Mouse (Mus musculus): ENCODE data around the gene D730048I06Rik. TPM values are rescaled to one million over a fixed set of nuclear protein-coding genes. Genes with fewer than 3 reads are reported as not detected.
"Not testable (repeated sequence)": the region's sequence is repeated elsewhere in the genome, so short reads cannot be mapped to it uniquely, and the experiment has no call there.

Gene D730048I06Rik
- polyA plus RNA-seq (2012; rRNA removed) (not detected in 2 replicates), polyA plus RNA-seq (2014; fragmentation: Nextera tagmentation; extraction: Ambion mirVana) (not detected in 2 replicates)

GRCm38 (mm10) chr9:35790001-35790400 lies at the start of gene D730048I06Rik, which contains the start of gene Gm27235:
Gene D730048I06Rik, minus strand, starts transcription at chr9:35790112.
Gene Gm27235, minus strand, starts transcription at chr9:35790101.
- TF ChIP-seq CTCF (IDR thresholded peaks at IDR 0.05; ENCODE audit: low read depth) (no peak), EP300 (IDR thresholded peaks at IDR 0.05; ENCODE audit: low read depth) (no peak)

GRCm38 (mm10) chr9:35817881-35818280 lies 28.0 kb upstream of the D730048I06Rik start:
- not testable (repeated sequence) for ATAC-seq (ENCODE audit: insufficient read depth); H3K27me3 ChIP-seq (ENCODE audit: control insufficient read depth, insufficient read depth, low read length); DNase-seq (ENCODE audit: low read depth in 3 of 3, low spot score in 3 of 3); H3K4me1 ChIP-seq (replicated peaks; ENCODE audit: control insufficient read depth in 2 of 2, insufficient read depth in 2 of 2, low read length in 1 of 2); H3K9ac ChIP-seq (replicated peaks); H3K27ac ChIP-seq; H3K4me2 ChIP-seq (ENCODE audit: low read depth); H3K9me3 ChIP-seq (ENCODE audit: control insufficient read depth, low read length); H3K4me3 ChIP-seq (ENCODE audit: insufficient read depth in 1 of 2, low read depth in 2 of 2, low read length in 2 of 2); H3K36me3 ChIP-seq (replicated peaks; ENCODE audit: control insufficient read depth, insufficient read depth, low read depth)
- WGBS (ENCODE audit: insufficient replicate concordance), result 78% methylated on average over 15 of the region's 15 CpGs

More at GRCm38 (mm10) chr9:35790001-35790400, at the start of gene D730048I06Rik, which contains the start of gene Gm27235:
- WGBS (ENCODE audit: insufficient replicate concordance), result 74% methylated on average over 3 of the region's 3 CpGs
- ATAC-seq (ENCODE audit: insufficient read depth), result no peak
- DNase-seq (ENCODE audit: low read depth in 3 of 3, low spot score in 3 of 3), result no peak
- Histone ChIP-seq H3K4me2 (ENCODE audit: low read depth) (no peak within 1 kb of the TSS), H3K27ac (no peak within 1 kb of the TSS), H3K4me3 (ENCODE audit: insufficient read depth in 1 of 2, low read depth in 2 of 2, low read length in 2 of 2) (no peak within 1 kb of the TSS), H3K9me3 (ENCODE audit: control insufficient read depth, low read length) (no peaks in the 10 kb centered on the region), H3K27me3 (ENCODE audit: control insufficient read depth, insufficient read depth, low read length) (no peaks in the 10 kb centered on the region), H3K4me1 (replicated peaks; ENCODE audit: control insufficient read depth in 2 of 2, insufficient read depth in 2 of 2, low read length in 1 of 2) (no peaks in the 10 kb centered on the region), H3K9ac (replicated peaks) (no peak within 1 kb of the TSS), H3K36me3 (replicated peaks; ENCODE audit: control insufficient read depth, insufficient read depth, low read depth) (no peaks in the 10 kb centered on the region)

- ATAC-seq (ENCODE audit: insufficient read depth) (no peak), DNase-seq (ENCODE audit: low read depth in 3 of 3, low spot score in 3 of 3) (no peak)
Observed at GRCm38 (mm10) chr9:35798146-35798545, 8.2 kb upstream of the D730048I06Rik start.

GRCm38 (mm10) chr9:35778009-35778408 lies 11.9 kb downstream of the D730048I06Rik start, which contains the start of gene Gm17727:
Gene Gm17727, minus strand, starts transcription at chr9:35778109.
- no peak within 1 kb of the TSS for H3K9ac ChIP-seq (replicated peaks)
- TF ChIP-seq EP300 (IDR thresholded peaks at IDR 0.05; ENCODE audit: low read depth), result no peak
- no peak for TF ChIP-seq CTCF (IDR thresholded peaks at IDR 0.05; ENCODE audit: low read depth)

More at GRCm38 (mm10) chr9:35798146-35798545, 8.2 kb upstream of the D730048I06Rik start:
- Histone ChIP-seq H3K4me2 (ENCODE audit: low read depth) (no peak overlapping the region), H3K4me1 (replicated peaks; ENCODE audit: control insufficient read depth in 2 of 2, insufficient read depth in 2 of 2, low read length in 1 of 2) (no peaks in the 10 kb centered on the region), H3K9ac (replicated peaks) (no peak overlapping the region), H3K4me3 (ENCODE audit: insufficient read depth in 1 of 2, low read depth in 2 of 2, low read length in 2 of 2) (no peak overlapping the region), H3K9me3 (ENCODE audit: control insufficient read depth, low read length) (no peaks in the 10 kb centered on the region), H3K27ac (no peak overlapping the region), H3K36me3 (replicated peaks; ENCODE audit: control insufficient read depth, insufficient read depth, low read depth) (no peaks in the 10 kb centered on the region), H3K27me3 (ENCODE audit: control insufficient read depth, insufficient read depth, low read length) (no peaks in the 10 kb centered on the region)
- no peak for TF ChIP-seq EP300 (IDR thresholded peaks at IDR 0.05; ENCODE audit: low read depth)
- TF ChIP-seq CTCF (IDR thresholded peaks at IDR 0.05; ENCODE audit: low read depth), result no peak

GRCm38 (mm10) chr9:35756843-35757242 lies 33.1 kb downstream of the D730048I06Rik start:
- H3K9me3 ChIP-seq (ENCODE audit: control insufficient read depth, low read length), result no peaks in the 10 kb centered on the region

More at GRCm38 (mm10) chr9:35778009-35778408, 11.9 kb downstream of the D730048I06Rik start, which contains the start of gene Gm17727:
- 34% methylated on average over 3 of the region's 3 CpGs for WGBS (ENCODE audit: insufficient replicate concordance)
- Histone ChIP-seq H3K4me3 (ENCODE audit: insufficient read depth in 1 of 2, low read depth in 2 of 2, low read length in 2 of 2) (no peak within 1 kb of the TSS), H3K4me1 (replicated peaks; ENCODE audit: control insufficient read depth in 2 of 2, insufficient read depth in 2 of 2, low read length in 1 of 2) (no peaks in the 10 kb centered on the region), H3K36me3 (replicated peaks; ENCODE audit: control insufficient read depth, insufficient read depth, low read depth) (no peaks in the 10 kb centered on the region), H3K9me3 (ENCODE audit: control insufficient read depth, low read length) (no peaks in the 10 kb centered on the region), H3K27me3 (ENCODE audit: control insufficient read depth, insufficient read depth, low read length) (no peaks in the 10 kb centered on the region), H3K4me2 (ENCODE audit: low read depth) (no peak within 1 kb of the TSS), H3K27ac (no peak within 1 kb of the TSS)
- ATAC-seq (ENCODE audit: insufficient read depth) (no peak), DNase-seq (ENCODE audit: low read depth in 3 of 3, low spot score in 3 of 3) (no peak)

More at GRCm38 (mm10) chr9:35756843-35757242, 33.1 kb downstream of the D730048I06Rik start:
- TF ChIP-seq EP300 (IDR thresholded peaks at IDR 0.05; ENCODE audit: low read depth) (no peak), CTCF (IDR thresholded peaks at IDR 0.05; ENCODE audit: low read depth) (no peak)
- Histone ChIP-seq H3K9ac (replicated peaks) (no peak overlapping the region), H3K4me2 (ENCODE audit: low read depth) (no peak overlapping the region), H3K27ac (no peak overlapping the region), H3K27me3 (ENCODE audit: control insufficient read depth, insufficient read depth, low read length) (no peaks in the 10 kb centered on the region), H3K36me3 (replicated peaks; ENCODE audit: control insufficient read depth, insufficient read depth, low read depth) (no peaks in the 10 kb centered on the region), H3K4me3 (ENCODE audit: insufficient read depth in 1 of 2, low read depth in 2 of 2, low read length in 2 of 2) (no peak overlapping the region), H3K4me1 (replicated peaks; ENCODE audit: control insufficient read depth in 2 of 2, insufficient read depth in 2 of 2, low read length in 1 of 2) (no peaks in the 10 kb centered on the region)
- DNase-seq (ENCODE audit: low read depth in 3 of 3, low spot score in 3 of 3) (no peak), ATAC-seq (ENCODE audit: insufficient read depth) (no peak)
